Mouse (Mus musculus) stomach, embryonic 16.5 days (tissue): ENCODE results near the gene Plin4. TPM values are rescaled to one million over a fixed set of nuclear protein-coding genes. Genes with fewer than 3 reads are reported as not detected.

Source experiments
- ATAC-seq: fragments of 200-750 bp; cut with Nextera tagmentation; 2 replicates; pipeline ENCODE4 v1.8.0; 2017; ENCODE audit warnings: moderate number of reproducible peaks, moderate TSS enrichment; ENCODE audit not compliant: insufficient read depth, low FRiP score
- H3K27ac ChIP-seq: fragments of 300-500 bp; sonication (generic); 2 replicates; pipeline ENCODE4 v1.5.1; 2014; ENCODE audit warnings: low read length
- H3K27me3 ChIP-seq: fragments of 300-500 bp; sonication (generic); 2 replicates; pipeline ENCODE4 v1.6.1; 2014; ENCODE audit warnings: low read length, control low read depth, mixed read lengths; ENCODE audit not compliant: control insufficient read depth, insufficient read depth
- H3K36me3 ChIP-seq: fragments of 300-500 bp; sonication (generic); 2 replicates; pipeline ENCODE4 v1.6.1; 2014; ENCODE audit warnings: low read length; ENCODE audit not compliant: control insufficient read depth, insufficient read depth
- H3K4me1 ChIP-seq: fragments of 300-500 bp; sonication (generic); 2 replicates; pipeline ENCODE4 v1.6.1; 2014; ENCODE audit warnings: low read length, control low read depth, mixed read lengths; ENCODE audit not compliant: control insufficient read depth, insufficient read depth
- H3K4me2 ChIP-seq: fragments of 300-500 bp; sonication (generic); 2 replicates; pipeline ENCODE4 v1.6.1; 2014; ENCODE audit warnings: low read depth, low read length, mixed read lengths
- H3K4me3 ChIP-seq: fragments of 300-500 bp; sonication (generic); replicated peaks from 2 replicates; pipeline ENCODE4 v1.5.1; 2014; ENCODE audit warnings: mild to moderate bottlenecking, low read length
- H3K9ac ChIP-seq: fragments of 300-500 bp; sonication (generic); 2 replicates; pipeline ENCODE4 v1.6.1; 2014; ENCODE audit warnings: low read length
- H3K9me3 ChIP-seq: fragments of 300-500 bp; sonication (generic); replicated peaks from 2 replicates; pipeline ENCODE4 v1.6.1; 2016; ENCODE audit warnings: low read length, control low read depth; ENCODE audit not compliant: control insufficient read depth
- WGBS: fragments of 180-500 bp; shearing (Covaris S2); extraction: QIAGEN DNeasy Blood & Tissue Kit; methylation state at CpG from one replicate; pipeline ENCODE4 v1.1.7; 2014; 5-methylcytosine and 5-hydroxymethylcytosine counted together
- polyA plus RNA-seq: library from polyadenylated mRNA; unstranded; fragments of >200 nt; fragmentation: Nextera tagmentation; extraction: Ambion mirVana; gene quantifications from 2 replicates; pipeline ENCODE4 v1.2.1, GENCODE M21; 2015

Plin4 gene
- polyA plus RNA-seq, 1 experiment from 2014 or later, result 0.90 TPM

GRCm38 (mm10) chr17:56057381-56058120 is 52.1 kb downstream of the Plin4 start:
- ATAC-seq, result no peak
- Histone ChIP-seq H3K4me3 (no peak overlapping the region), H3K27me3 (no peaks in the 10 kb centered on the region), H3K9me3 (no peaks in the 10 kb centered on the region), H3K4me1 (no peaks in the 10 kb centered on the region), H3K27ac (no peak overlapping the region), H3K9ac (no peak overlapping the region), H3K4me2 (no peak overlapping the region), H3K36me3 (peaks cover 24% of the 10 kb centered on the region)
- 87% methylated on average over 11 of the region's 11 CpGs for WGBS

DNA sequence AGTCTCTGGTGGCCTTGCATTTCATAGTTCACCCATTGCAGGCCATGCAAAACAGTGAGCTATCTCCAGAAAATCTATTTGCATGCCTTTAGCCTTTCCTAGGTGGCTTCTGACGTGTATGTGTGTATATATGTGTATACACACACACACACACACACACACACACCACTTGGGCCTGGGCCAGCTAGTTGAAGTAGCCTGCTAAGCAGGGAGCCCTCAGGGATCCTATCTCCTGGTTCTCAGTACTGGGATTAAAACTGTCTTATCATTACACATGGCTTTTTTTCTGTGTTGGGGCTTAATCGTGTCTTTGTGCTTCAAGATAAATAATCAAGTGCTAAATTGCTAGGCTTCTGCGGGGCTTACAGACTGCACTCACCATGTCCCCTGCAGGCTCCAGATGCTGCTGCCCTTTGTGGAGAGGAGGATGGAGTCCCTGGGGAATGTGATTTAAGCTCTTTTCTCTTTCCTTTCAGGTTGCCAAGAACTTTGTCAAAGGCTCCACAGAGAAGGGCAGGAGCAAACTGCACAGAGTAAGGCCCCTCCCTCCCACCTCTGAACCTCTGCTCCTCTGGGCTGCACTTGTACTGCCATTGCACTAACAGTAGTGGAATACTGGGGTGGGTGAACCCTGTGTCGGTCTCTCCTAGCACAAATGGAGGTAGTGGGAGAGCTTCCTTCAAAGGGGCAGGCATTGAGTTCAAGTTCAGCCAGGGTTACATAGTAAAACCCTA is 53.5 kb downstream of the Plin4 start:
- Histone ChIP-seq H3K9ac (no peak overlapping the region), H3K36me3 (peaks cover 13% of the 10 kb centered on the region; the same call in 1 of the 2 replicates), H3K4me3 (no peak overlapping the region), H3K27me3 (no peaks in the 10 kb centered on the region), H3K4me1 (no peaks in the 10 kb centered on the region), H3K27ac (no peak overlapping the region), H3K4me2 (no peak overlapping the region), H3K9me3 (no peaks in the 10 kb centered on the region)
- 58% methylated on average over 4 of the region's 4 CpGs for WGBS
- ATAC-seq, result no peak

GRCm38 (mm10) chr17:56054938-56055337 is 54.7 kb downstream of the Plin4 start:
- no peaks in the 10 kb centered on the region for H3K27me3 ChIP-seq
- H3K4me3 ChIP-seq, result no peak overlapping the region
- ATAC-seq, result no peak
- no peak overlapping the region for H3K4me2 ChIP-seq
- H3K9me3 ChIP-seq, result no peaks in the 10 kb centered on the region
- H3K4me1 ChIP-seq, result no peaks in the 10 kb centered on the region
- H3K36me3 ChIP-seq, result 0 out of 2 replicates have a peak, but pooled peaks cover 7% of the 10 kb centered on the region
- no peak overlapping the region for H3K27ac ChIP-seq
- no peak overlapping the region for H3K9ac ChIP-seq

- Histone ChIP-seq H3K9me3 (no peaks in the 10 kb centered on the region), H3K27ac (peak overlapping the region; percentile 55), H3K4me3 (no peak overlapping the region), H3K4me1 (no peaks in the 10 kb centered on the region), H3K9ac (no peak overlapping the region), H3K27me3 (no peaks in the 10 kb centered on the region), H3K4me2 (no peak overlapping the region), H3K36me3 (peaks cover 17% of the 10 kb centered on the region)
- peak; percentile 64; the same call in 1 of the 2 replicates for ATAC-seq
- 81% methylated on average over 5 of the region's 5 CpGs for WGBS
Observed at GRCm38 (mm10) chr17:56051369-56051768, 58.2 kb downstream of the Plin4 start.

Other genes with a start within 250 kb of the Plin4 start
- gene Zfp119a, start 230.9 kb downstream of the Plin4 start, polyA plus RNA-seq, result 9.0 and 10.7 TPM in 2 replicates
- gene Zfp959, start 217.7 kb downstream of the Plin4 start, polyA plus RNA-seq, result 12.6 and 13.2 TPM in 2 replicates
- 6.0 and 6.2 TPM in 2 replicates for gene Zfp119b, start 160.3 kb downstream of the Plin4 start, polyA plus RNA-seq
- gene Ebi3, start 157.2 kb downstream of the Plin4 start, polyA plus RNA-seq, result 4.0 and 4.7 TPM in 2 replicates
- gene Yju2, start 150.7 kb downstream of the Plin4 start, polyA plus RNA-seq, result 21.6 and 24.3 TPM in 2 replicates
- 8.1 and 8.6 TPM in 2 replicates for gene Shd, start 139.3 kb downstream of the Plin4 start, polyA plus RNA-seq
- 9.9 and 13.9 TPM in 2 replicates for gene Fsd1, start 123.3 kb downstream of the Plin4 start, polyA plus RNA-seq
- 41.2 and 53.7 TPM in 2 replicates for gene Stap2, start 104.2 kb downstream of the Plin4 start, polyA plus RNA-seq
- 52.0 and 60.7 TPM in 2 replicates for gene Mpnd, start 104.1 kb downstream of the Plin4 start, polyA plus RNA-seq
- gene Sh3gl1, start 73.2 kb downstream of the Plin4 start, polyA plus RNA-seq, result 145 and 154 TPM in 2 replicates
- gene Chaf1a, start 69.4 kb downstream of the Plin4 start, polyA plus RNA-seq, result 16.3 and 17.8 TPM in 2 replicates
- gene Ubxn6, start 34.8 kb downstream of the Plin4 start, polyA plus RNA-seq, result 39.4 and 42.1 TPM in 2 replicates
- 77.3 and 80.1 TPM in 2 replicates for gene Hdgfl2, start 30.2 kb downstream of the Plin4 start, polyA plus RNA-seq
- gene Plin5, start 7.8 kb upstream of the Plin4 start, polyA plus RNA-seq, result 0.62 and 1.2 TPM in 2 replicates
- gene Lrg1, start 12.2 kb upstream of the Plin4 start, polyA plus RNA-seq, result 1.3 and 1.4 TPM in 2 replicates
- gene Sema6b, start 30.5 kb upstream of the Plin4 start, polyA plus RNA-seq, result 0.50 and 0.71 TPM in 2 replicates
- gene Tnfaip8l1, start 52.7 kb upstream of the Plin4 start, polyA plus RNA-seq, result 11.9 and 14.3 TPM in 2 replicates
- 106 and 116 TPM in 2 replicates for gene Mydgf, start 74.1 kb upstream of the Plin4 start, polyA plus RNA-seq
- 32.6 and 37.4 TPM in 2 replicates for gene Dpp9, start 109.1 kb upstream of the Plin4 start, polyA plus RNA-seq
- 12.3 and 12.9 TPM in 2 replicates for gene Fem1a, start 147.0 kb upstream of the Plin4 start, polyA plus RNA-seq
- 7.6 and 9.6 TPM in 2 replicates for gene Ticam1, start 167.0 kb upstream of the Plin4 start, polyA plus RNA-seq
- 103 and 123 TPM in 2 replicates for gene Plin3, start 183.1 kb upstream of the Plin4 start, polyA plus RNA-seq
- gene Arrdc5, start 190.5 kb upstream of the Plin4 start, polyA plus RNA-seq, result not detected in 2 replicates
- gene Uhrf1, start 193.5 kb upstream of the Plin4 start, polyA plus RNA-seq, result 90.4 and 92.2 TPM in 2 replicates
- gene Kdm4b, start 216.3 kb upstream of the Plin4 start, polyA plus RNA-seq, result 23.5 and 24.2 TPM in 2 replicates